Mouse (Mus musculus): ENCODE results near the gene Serpina3k. TPM values are rescaled to one million over a fixed set of nuclear protein-coding genes. Genes with fewer than 3 reads are reported as not detected.

The Serpina3k gene
- polyA plus RNA-seq, 1 experiment from 2014 or later = not detected

Other genes with a start within 250 kb of the Serpina3k start
- not detected in 2 replicates for gene Serpina5, start 237.4 kb upstream of the Serpina3k start, polyA plus RNA-seq (2015; fragmentation: Nextera tagmentation; extraction: Ambion mirVana)
- gene Serpina3a, start 225.8 kb upstream of the Serpina3k start, polyA plus RNA-seq (2015; fragmentation: Nextera tagmentation; extraction: Ambion mirVana) = not detected in 2 replicates
- gene Serpina3b, start 210.5 kb upstream of the Serpina3k start, polyA plus RNA-seq (2015; fragmentation: Nextera tagmentation; extraction: Ambion mirVana) = not detected in 2 replicates
- gene Serpina3c, start 184.6 kb upstream of the Serpina3k start, polyA plus RNA-seq (2015; fragmentation: Nextera tagmentation; extraction: Ambion mirVana) = not detected in 2 replicates
- 0.19 TPM in 1 of 2 replicates, not detected in the other for gene Serpina3f, start 123.9 kb upstream of the Serpina3k start, polyA plus RNA-seq (2015; fragmentation: Nextera tagmentation; extraction: Ambion mirVana)
- gene Serpina3g, start 102.2 kb upstream of the Serpina3k start, polyA plus RNA-seq (2015; fragmentation: Nextera tagmentation; extraction: Ambion mirVana) = 0.09 and 0.23 TPM in 2 replicates
- gene Serpina3i, start 75.4 kb upstream of the Serpina3k start, polyA plus RNA-seq (2015; fragmentation: Nextera tagmentation; extraction: Ambion mirVana) = not detected in 2 replicates
- gene Serpina3j, start 23.9 kb upstream of the Serpina3k start, polyA plus RNA-seq (2015; fragmentation: Nextera tagmentation; extraction: Ambion mirVana) = not detected in 2 replicates
- gene Serpina3m, start within 50 bp of the Serpina3k start, polyA plus RNA-seq (2015; fragmentation: Nextera tagmentation; extraction: Ambion mirVana) = not detected in 2 replicates
- not detected in 2 replicates for gene Serpina3n, start 68.2 kb downstream of the Serpina3k start, polyA plus RNA-seq (2015; fragmentation: Nextera tagmentation; extraction: Ambion mirVana)
- gene Gsc, start 134.8 kb downstream of the Serpina3k start, polyA plus RNA-seq (2015; fragmentation: Nextera tagmentation; extraction: Ambion mirVana) = 0.42 TPM in 1 of 2 replicates, not detected in the other